Mouse (Mus musculus): ENCODE results near the gene Arhgap6. TPM values are rescaled to one million over a fixed set of nuclear protein-coding genes. Genes with fewer than 3 reads are reported as not detected.

Gene Arhgap6
- polyA plus RNA-seq, 1 experiment from 2014 or later: 11.1 TPM

GRCm38 (mm10) chrX:169255915-169256314 lies 461.0 kb downstream of the Arhgap6 start:
- DNase-seq (ENCODE audit: low spot score) (no peak), ATAC-seq (no peak)
- 48% methylated on average over 1 of the region's 1 CpGs for WGBS
- no peak for TF ChIP-seq EP300 (IDR thresholded peaks at IDR 0.05)
- no peak for TF ChIP-seq CTCF (IDR thresholded peaks at IDR 0.05)
- no peak overlapping the region for H3K4me2 ChIP-seq (replicated peaks; ENCODE audit: low read depth, low read length)
- no peaks in the 10 kb centered on the region for H3K9me3 ChIP-seq (ENCODE audit: low read length)
- no peaks in the 10 kb centered on the region for H3K27me3 ChIP-seq (replicated peaks; ENCODE audit: insufficient read depth, low read length)
- H3K9ac ChIP-seq (replicated peaks; ENCODE audit: low read depth): no peak overlapping the region
- no peaks in the 10 kb centered on the region for H3K4me1 ChIP-seq (ENCODE audit: insufficient read depth, low read depth, low read length)
- H3K36me3 ChIP-seq (ENCODE audit: insufficient read depth, low read length): no peaks in the 10 kb centered on the region
- no peak overlapping the region for H3K27ac ChIP-seq (ENCODE audit: low read length)
- H3K4me3 ChIP-seq (ENCODE audit: low read depth, low read length): no peak overlapping the region

- Histone ChIP-seq H3K4me3 (ENCODE audit: low read depth, low read length) (no peak overlapping the region), H3K9me3 (ENCODE audit: low read length) (no peaks in the 10 kb centered on the region), H3K27me3 (replicated peaks; ENCODE audit: insufficient read depth, low read length) (no peaks in the 10 kb centered on the region), H3K9ac (replicated peaks; ENCODE audit: low read depth) (no peak overlapping the region), H3K27ac (ENCODE audit: low read length) (no peak overlapping the region), H3K4me2 (replicated peaks; ENCODE audit: low read depth, low read length) (no peak overlapping the region), H3K4me1 (ENCODE audit: insufficient read depth, low read depth, low read length) (no peaks in the 10 kb centered on the region), H3K36me3 (ENCODE audit: insufficient read depth, low read length) (no peaks in the 10 kb centered on the region)
- ATAC-seq (no peak), DNase-seq (ENCODE audit: low spot score) (no peak)
- no peak for TF ChIP-seq EP300 (IDR thresholded peaks at IDR 0.05)
- TF ChIP-seq CTCF (IDR thresholded peaks at IDR 0.05): no peak
Observed at GRCm38 (mm10) chrX:169256741-169257140, 461.8 kb downstream of the Arhgap6 start.

GRCm38 (mm10) chrX:169261034-169261433 lies 466.1 kb downstream of the Arhgap6 start:
- H3K4me3 ChIP-seq (ENCODE audit: low read depth, low read length): no peak overlapping the region
- 76% methylated on average over 3 of the region's 3 CpGs for WGBS
- DNase-seq (ENCODE audit: low spot score) (no peak), ATAC-seq (no peak)
- no peak for TF ChIP-seq EP300 (IDR thresholded peaks at IDR 0.05)
- TF ChIP-seq CTCF (IDR thresholded peaks at IDR 0.05): no peak
- H3K36me3 ChIP-seq (ENCODE audit: insufficient read depth, low read length): no peaks in the 10 kb centered on the region
- no peak overlapping the region for H3K4me2 ChIP-seq (replicated peaks; ENCODE audit: low read depth, low read length)
- H3K9ac ChIP-seq (replicated peaks; ENCODE audit: low read depth): no peak overlapping the region
- no peaks in the 10 kb centered on the region for H3K9me3 ChIP-seq (ENCODE audit: low read length)
- H3K27ac ChIP-seq (ENCODE audit: low read length): no peak overlapping the region
- no peaks in the 10 kb centered on the region for H3K27me3 ChIP-seq (replicated peaks; ENCODE audit: insufficient read depth, low read length)
- no peaks in the 10 kb centered on the region for H3K4me1 ChIP-seq (ENCODE audit: insufficient read depth, low read depth, low read length)

GRCm38 (mm10) chrX:169262212-169262611 lies 467.3 kb downstream of the Arhgap6 start:
- Histone ChIP-seq H3K27me3 (replicated peaks; ENCODE audit: insufficient read depth, low read length) (no peaks in the 10 kb centered on the region), H3K9me3 (ENCODE audit: low read length) (no peaks in the 10 kb centered on the region), H3K4me1 (ENCODE audit: insufficient read depth, low read depth, low read length) (no peaks in the 10 kb centered on the region), H3K9ac (replicated peaks; ENCODE audit: low read depth) (no peak overlapping the region), H3K4me2 (replicated peaks; ENCODE audit: low read depth, low read length) (no peak overlapping the region), H3K36me3 (ENCODE audit: insufficient read depth, low read length) (no peaks in the 10 kb centered on the region), H3K27ac (ENCODE audit: low read length) (no peak overlapping the region), H3K4me3 (ENCODE audit: low read depth, low read length) (no peak overlapping the region)
- DNase-seq (ENCODE audit: low spot score) (peak; percentile 6), ATAC-seq (no peak)
- TF ChIP-seq EP300 (IDR thresholded peaks at IDR 0.05) (no peak), CTCF (IDR thresholded peaks at IDR 0.05) (no peak)
- WGBS: 60% methylated on average over 2 of the region's 2 CpGs

GRCm38 (mm10) chrX:169263433-169264172 lies 468.7 kb downstream of the Arhgap6 start:
- no peak overlapping the region for H3K27ac ChIP-seq (ENCODE audit: low read length)
- no peaks in the 10 kb centered on the region for H3K9me3 ChIP-seq (ENCODE audit: low read length)
- H3K27me3 ChIP-seq (replicated peaks; ENCODE audit: insufficient read depth, low read length): no peaks in the 10 kb centered on the region
- H3K4me1 ChIP-seq (ENCODE audit: insufficient read depth, low read depth, low read length): no peaks in the 10 kb centered on the region
- no peak overlapping the region for H3K4me2 ChIP-seq (replicated peaks; ENCODE audit: low read depth, low read length)
- no peak for ATAC-seq
- no peak overlapping the region for H3K4me3 ChIP-seq (ENCODE audit: low read depth, low read length)
- H3K36me3 ChIP-seq (ENCODE audit: insufficient read depth, low read length): no peaks in the 10 kb centered on the region
- H3K9ac ChIP-seq (replicated peaks; ENCODE audit: low read depth): no peak overlapping the region
- peak; percentile 21 for DNase-seq (ENCODE audit: low spot score)
- TF ChIP-seq CTCF (IDR thresholded peaks at IDR 0.05) (no peak), EP300 (IDR thresholded peaks at IDR 0.05) (no peak)
- WGBS: 62% methylated on average over 8 of the region's 8 CpGs

- no peaks in the 10 kb centered on the region for H3K36me3 ChIP-seq (ENCODE audit: insufficient read depth, low read length)
- H3K4me1 ChIP-seq (ENCODE audit: insufficient read depth, low read depth, low read length): no peaks in the 10 kb centered on the region
- no peak overlapping the region for H3K9ac ChIP-seq (replicated peaks; ENCODE audit: low read depth)
- 64% methylated on average over 4 of the region's 4 CpGs for WGBS
- no peak overlapping the region for H3K4me2 ChIP-seq (replicated peaks; ENCODE audit: low read depth, low read length)
- peak; percentile 41; the same call in 1 of the 2 replicates for ATAC-seq
- H3K9me3 ChIP-seq (ENCODE audit: low read length): no peaks in the 10 kb centered on the region
- H3K27me3 ChIP-seq (replicated peaks; ENCODE audit: insufficient read depth, low read length): no peaks in the 10 kb centered on the region
- no peak overlapping the region for H3K27ac ChIP-seq (ENCODE audit: low read length)
- DNase-seq (ENCODE audit: low spot score): peak; percentile 61
- no peak overlapping the region for H3K4me3 ChIP-seq (ENCODE audit: low read depth, low read length)
- TF ChIP-seq CTCF (IDR thresholded peaks at IDR 0.05) (peak; percentile 68), EP300 (IDR thresholded peaks at IDR 0.05) (no peak)
Observed at GRCm38 (mm10) chrX:169299579-169299978, 504.7 kb downstream of the Arhgap6 start.
